Mouse (Mus musculus) kidney, adult 2 months (tissue): Measurements from ENCODE around the gene Btnl6.
"Not testable (repeated sequence)": the region's sequence is repeated elsewhere in the genome, so short reads cannot be mapped to it uniquely, and the experiment has no call there.

Source experiments
- CTCF ChIP-seq: fragments of 200-500 bp; conservative IDR thresholded peaks from 2 replicates; pipeline ENCODE4 v1.5.1; 2011; ENCODE audit warnings: low read depth, mild to moderate bottlenecking, control low read depth, low read length, moderate library complexity, mixed read lengths; ENCODE audit not compliant: insufficient read depth, insufficient read length
- POLR2A ChIP-seq: fragments of 200-500 bp; IDR thresholded peaks from one replicate; pipeline ENCODE4 v1.6.1; 2011; ENCODE audit warnings: low read depth, low read length, control low read depth

DNA sequence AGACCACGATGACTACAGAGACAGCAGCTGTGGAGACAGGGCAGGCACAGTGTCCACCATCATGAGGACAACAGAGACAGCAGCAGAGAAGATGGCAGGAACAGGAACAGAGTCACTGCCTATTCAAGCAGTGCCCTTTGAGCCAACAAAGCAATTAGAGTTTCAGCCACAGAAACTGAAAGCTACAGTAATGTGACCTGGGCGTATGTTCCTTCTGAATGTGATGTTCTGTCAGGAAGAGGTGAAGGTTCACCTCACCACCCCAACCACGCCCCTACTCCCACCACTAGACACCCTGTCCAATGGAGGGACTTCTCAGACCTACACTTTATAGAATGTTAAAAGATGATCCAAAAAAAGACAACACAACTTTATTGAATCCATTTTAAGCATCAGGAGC lies 1.4 kb upstream of the Btnl6 start:
- not testable (repeated sequence) for TF ChIP-seq POLR2A, CTCF
